Mouse (Mus musculus): ENCODE results near the gene Prss35.

The Prss35 gene

DNA sequence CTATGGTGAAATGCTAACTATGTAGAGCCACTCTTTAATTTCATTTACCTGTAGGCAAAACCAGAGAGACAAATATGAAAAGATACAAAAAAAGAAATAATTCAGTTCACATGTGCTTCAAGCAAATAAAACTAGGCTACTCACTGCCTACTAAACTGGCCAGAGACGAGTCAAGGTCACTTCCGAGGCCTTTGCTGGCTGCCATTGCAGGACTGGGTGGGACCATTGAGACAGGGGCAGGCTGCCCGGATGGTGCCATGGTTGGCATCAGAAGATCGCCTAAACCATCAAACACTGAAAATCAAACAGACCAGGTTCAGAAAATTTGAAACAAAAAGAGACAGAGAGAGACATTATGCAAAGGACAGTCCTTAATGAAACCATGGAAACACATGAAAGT is 38.0 kb downstream of the Prss35 start:
- in situ Hi-C loops (cut with MboI; ENCODE audit: low pct_unique_long_range_greater_than_20kb in 1 of 2, low sequenced_read_pairs in 2 of 2, unreplicated experiment in 1 of 2): no loop called here

DNA sequence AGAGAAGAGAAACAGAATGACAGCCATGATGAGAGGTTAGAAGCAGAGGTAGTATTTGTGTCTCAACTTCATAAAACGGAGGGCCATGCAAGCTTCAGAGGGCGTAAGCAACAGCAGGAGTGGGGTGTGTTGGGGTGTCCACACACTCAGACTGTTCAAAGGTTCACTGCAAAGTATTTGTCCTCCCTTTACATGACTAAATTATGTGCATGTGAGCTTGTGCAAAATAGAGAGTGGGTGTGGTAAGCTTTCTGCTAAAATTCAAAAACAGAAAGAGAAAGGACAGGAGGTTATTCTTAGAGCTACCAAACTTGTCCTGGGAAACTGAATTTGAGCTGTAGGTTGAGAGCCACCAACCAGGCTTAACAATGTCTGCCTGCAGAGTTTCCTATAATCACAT is 39.4 kb downstream of the Prss35 start:
- in situ Hi-C loops (cut with MboI; ENCODE audit: low pct_unique_long_range_greater_than_20kb in 1 of 2, low sequenced_read_pairs in 2 of 2, unreplicated experiment in 1 of 2): no loop called here

DNA sequence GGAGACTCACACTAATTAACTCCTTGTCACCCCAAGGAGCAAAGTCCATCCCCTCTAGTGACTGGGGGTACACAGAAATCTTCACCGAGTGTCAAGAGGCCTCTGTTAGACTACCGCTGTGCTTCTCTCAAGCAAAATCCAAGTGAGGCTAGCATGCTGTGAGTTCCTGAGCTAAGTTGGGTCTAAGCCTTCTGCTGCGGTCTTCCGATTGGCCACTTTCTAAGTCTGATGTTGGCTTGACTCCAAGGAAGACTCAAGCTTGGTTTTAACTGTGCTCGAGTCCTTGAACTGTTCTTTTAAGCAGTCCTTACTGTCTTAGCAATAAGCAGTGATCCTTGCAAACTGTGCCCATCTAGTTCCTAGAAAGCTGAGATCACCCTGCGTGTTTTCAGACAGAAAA is 45.7 kb downstream of the Prss35 start:
- in situ Hi-C loops (cut with MboI; ENCODE audit: low pct_unique_long_range_greater_than_20kb in 1 of 2, low sequenced_read_pairs in 2 of 2, unreplicated experiment in 1 of 2): no loop called here

DNA sequence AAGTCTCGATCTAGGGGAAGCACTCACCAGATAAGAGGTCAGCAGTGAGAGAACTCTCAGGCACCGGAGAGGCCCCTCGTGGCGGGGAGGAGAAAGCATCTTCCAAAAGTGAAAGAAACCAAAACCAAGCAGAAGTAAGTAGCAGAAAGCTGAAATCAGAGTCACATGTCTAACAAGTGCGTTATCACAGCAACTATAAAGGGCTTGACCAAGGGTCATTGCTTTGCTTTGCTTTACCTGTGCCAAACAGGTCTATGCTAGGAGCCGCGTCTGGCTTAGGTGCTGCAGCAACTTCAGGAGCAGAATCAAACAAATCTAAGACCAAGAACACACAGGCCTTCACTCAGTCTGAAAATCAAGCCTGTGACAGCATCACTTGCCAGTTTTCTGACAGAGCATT is 48.5 kb downstream of the Prss35 start:
- in situ Hi-C loops (cut with MboI; ENCODE audit: low pct_unique_long_range_greater_than_20kb in 1 of 2, low sequenced_read_pairs in 2 of 2, unreplicated experiment in 1 of 2): no loop called here

DNA sequence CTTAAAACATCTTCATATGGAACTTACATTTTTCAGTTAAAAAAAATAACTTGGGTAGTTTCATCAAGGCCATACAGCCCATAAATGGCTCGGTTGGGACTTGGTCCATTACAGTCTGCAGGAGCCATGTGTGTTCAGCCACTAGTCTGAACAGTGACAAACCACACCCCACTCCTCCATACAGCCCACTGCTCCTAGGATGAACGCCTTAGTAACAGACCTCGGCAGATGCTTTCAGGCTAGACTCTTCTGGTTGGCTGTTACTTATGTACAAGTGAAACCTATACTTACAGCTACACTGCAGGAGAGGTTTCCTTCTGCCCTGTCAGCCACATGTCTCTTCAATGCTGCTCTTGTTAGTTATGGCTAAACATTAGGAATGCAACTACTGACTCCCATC is 51.8 kb downstream of the Prss35 start:
- in situ Hi-C loops (cut with MboI; ENCODE audit: low pct_unique_long_range_greater_than_20kb in 1 of 2, low sequenced_read_pairs in 2 of 2, unreplicated experiment in 1 of 2): no loop called here

DNA sequence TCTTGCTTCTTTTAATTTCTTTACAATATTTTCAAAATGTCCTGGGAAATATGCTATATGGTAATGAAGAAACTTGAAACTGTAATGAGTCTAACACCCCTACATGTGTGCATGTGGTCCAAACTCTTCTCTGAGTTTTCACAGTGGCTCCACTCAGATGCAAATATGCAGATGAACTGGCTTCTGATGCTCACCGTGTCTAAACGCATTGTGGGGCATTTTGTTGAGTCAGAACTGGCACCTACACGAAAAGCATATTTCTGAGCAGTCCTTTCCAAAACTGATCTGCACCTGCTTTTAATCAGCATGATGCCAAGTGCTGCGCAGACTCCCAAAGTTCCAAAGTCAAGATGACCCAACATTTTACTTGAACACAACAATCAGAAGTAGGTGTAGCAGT is 54.1 kb downstream of the Prss35 start:
- in situ Hi-C loops (cut with MboI; ENCODE audit: low pct_unique_long_range_greater_than_20kb in 1 of 2, low sequenced_read_pairs in 2 of 2, unreplicated experiment in 1 of 2): no loop called here

DNA sequence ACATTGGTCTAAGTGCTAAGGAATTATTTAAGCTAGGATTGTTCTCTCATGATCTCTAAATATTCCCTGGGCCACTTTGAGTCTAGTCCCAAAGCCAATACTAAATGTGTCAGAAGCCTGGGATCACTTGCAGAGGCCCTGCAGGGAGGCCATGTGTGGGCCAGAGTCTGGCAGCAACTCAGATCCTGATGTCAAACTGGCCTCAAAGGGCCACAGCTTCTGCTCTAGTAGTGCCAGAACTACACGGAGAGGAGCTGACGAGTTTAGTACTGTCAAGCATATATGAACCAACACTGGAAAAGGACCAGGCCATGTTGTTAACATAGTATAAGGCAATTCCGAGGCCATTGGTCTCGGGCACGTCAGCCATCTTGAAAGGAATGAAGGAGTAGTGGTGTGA is 54.7 kb downstream of the Prss35 start:
- in situ Hi-C loops (cut with MboI; ENCODE audit: low pct_unique_long_range_greater_than_20kb in 1 of 2, low sequenced_read_pairs in 2 of 2, unreplicated experiment in 1 of 2): no loop called here

DNA sequence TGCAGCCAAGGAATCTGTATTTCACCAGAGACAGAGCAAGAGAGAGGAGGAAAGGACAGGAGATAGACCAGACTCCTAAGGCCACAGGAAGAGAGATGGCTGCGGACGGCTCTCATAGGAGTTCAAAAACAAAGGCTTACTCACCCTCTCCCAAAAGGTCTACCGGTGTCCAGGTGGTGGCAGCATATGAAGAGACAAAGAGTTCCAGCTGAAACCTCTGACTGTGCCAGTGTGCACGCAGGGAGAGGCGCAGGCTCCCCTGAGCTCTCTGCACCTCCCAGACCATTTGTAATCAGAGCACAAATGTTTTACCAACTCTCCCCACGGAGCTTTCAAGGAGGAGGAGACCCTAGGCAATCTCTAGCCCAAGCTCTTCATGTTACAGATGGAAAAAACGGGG is 55.2 kb downstream of the Prss35 start:
- in situ Hi-C loops (cut with MboI; ENCODE audit: low pct_unique_long_range_greater_than_20kb in 1 of 2, low sequenced_read_pairs in 2 of 2, unreplicated experiment in 1 of 2): no loop called here

DNA sequence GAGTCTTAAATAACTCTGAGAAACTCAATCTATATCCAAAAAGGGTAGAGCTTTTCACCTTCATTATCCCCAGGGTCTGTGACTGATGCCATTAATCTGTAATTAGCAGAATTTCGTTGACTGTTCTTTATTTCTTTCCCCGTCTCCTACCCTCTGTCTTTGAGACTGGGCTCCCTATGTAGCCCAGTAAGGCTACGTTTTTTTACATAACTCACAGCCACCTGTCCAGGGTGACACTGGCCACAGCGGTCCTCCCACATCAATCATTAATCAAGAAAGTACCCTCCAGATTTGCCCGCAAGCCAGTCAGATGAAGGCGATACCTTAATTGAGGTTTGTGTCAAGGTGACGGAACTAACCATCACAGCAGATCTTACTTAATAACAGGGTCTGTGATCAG is 55.6 kb downstream of the Prss35 start:
- in situ Hi-C loops (cut with MboI; ENCODE audit: low pct_unique_long_range_greater_than_20kb in 1 of 2, low sequenced_read_pairs in 2 of 2, unreplicated experiment in 1 of 2): no loop called here

DNA sequence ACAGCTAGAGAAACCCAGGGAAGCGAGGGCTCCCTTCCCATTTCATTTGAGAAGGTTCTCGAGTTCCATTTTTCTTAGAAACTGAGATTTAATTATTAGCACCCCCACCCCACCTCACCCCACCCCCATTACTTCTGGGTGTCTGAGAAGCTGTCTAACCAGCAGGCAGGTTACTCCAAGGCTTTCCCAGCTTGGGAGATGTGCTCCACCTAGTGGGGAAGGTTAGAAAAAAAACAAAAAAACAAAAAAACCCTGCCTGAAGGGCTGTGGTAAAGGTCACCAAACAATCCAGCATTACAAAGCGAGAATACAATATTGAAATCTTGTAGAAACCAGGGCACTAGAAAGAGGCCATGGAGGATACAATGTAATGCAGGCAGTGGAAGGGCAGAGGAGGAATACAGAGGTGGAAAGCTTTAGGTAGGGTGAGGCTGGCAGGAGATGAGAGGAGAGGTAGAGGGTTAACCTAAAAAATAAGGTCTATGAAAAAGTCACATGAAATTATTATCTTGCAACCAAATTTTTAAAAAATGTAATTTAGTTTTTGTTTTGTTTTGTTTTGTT is 57.2 kb downstream of the Prss35 start:
- in situ Hi-C loops (cut with MboI; ENCODE audit: low pct_unique_long_range_greater_than_20kb in 1 of 2, low sequenced_read_pairs in 2 of 2, unreplicated experiment in 1 of 2): no loop called here

Data from mouse embryonic stem cell (cell line).